Mouse (Mus musculus): ENCODE measurements at regions not wholly inside any gene's neighbourhood (a gene's known extent, or its start where the extent isn't known, plus 50 kb on each side); places are given as distances from the start of the nearest gene placed in this dataset.

DNA sequence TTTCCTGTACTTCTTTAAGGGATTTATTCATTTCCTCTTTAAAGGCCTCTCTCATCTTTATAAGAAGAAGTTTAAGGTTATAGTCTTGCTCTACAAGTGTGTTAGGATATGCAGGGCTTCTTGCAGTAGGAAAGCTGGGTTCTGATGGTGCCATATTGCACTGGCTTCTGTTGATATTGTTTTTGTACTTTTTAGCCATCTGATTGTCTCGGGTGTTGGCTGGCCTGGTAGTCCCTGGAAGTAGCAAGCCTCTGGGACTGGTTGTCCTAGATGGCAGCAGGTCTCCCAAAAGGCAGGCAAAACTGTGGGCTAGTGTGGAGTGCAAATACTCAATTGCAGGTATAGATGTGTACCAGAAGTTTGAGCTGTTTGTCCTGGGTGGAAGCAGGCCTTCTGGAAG, 147.1 kb downstream of the Ccdc71l start:
- Histone ChIP-seq H3K4me1 (ENCODE audit: control insufficient read depth, insufficient read depth, low read length) (no peaks in the 10 kb centered on the region), H3K4me2 (no peak overlapping the region), H3K27ac (ENCODE audit: low read depth, low read length) (no peak overlapping the region), H3K27me3 (ENCODE audit: control insufficient read depth, insufficient read depth, low read length) (no peaks in the 10 kb centered on the region), H3K9me3 (replicated peaks; ENCODE audit: control insufficient read depth, low read length) (no peaks in the 10 kb centered on the region), H3K36me3 (ENCODE audit: control insufficient read depth, insufficient read depth, low read length) (no peaks in the 10 kb centered on the region), H3K4me3 (ENCODE audit: low read depth, low read length) (no peak overlapping the region), H3K9ac (ENCODE audit: low read depth, low read length) (no peak overlapping the region)
- ATAC-seq (replicated peaks; ENCODE audit: insufficient number of reproducible peaks, low FRiP score, low TSS enrichment), result no peak
- 65% methylated on average over 1 of the region's 1 CpGs for WGBS (ENCODE audit: insufficient replicate concordance)

DNA sequence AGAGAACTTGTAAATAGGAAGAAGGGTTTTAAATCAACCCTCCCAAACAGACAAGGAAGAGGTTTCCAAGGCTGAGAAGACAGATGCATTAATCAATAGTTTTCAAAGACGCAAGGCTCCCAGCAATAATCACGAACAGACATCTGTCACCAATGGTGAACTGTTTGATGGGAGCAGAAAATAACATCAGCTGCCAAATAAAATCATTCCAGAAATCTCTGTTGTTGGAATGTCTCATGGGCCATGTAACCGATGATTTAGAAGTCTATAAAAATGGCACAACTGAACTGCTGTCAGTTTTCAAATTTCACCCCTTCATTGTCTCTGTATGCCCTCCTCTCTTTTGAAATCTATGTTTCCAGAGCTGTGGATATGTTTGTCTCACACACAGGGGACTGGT, 152.7 kb downstream of the Ccdc71l start:
- ATAC-seq (replicated peaks; ENCODE audit: insufficient number of reproducible peaks, low FRiP score, low TSS enrichment), result no peak
- Histone ChIP-seq H3K4me3 (ENCODE audit: low read depth, low read length) (no peak overlapping the region), H3K36me3 (ENCODE audit: control insufficient read depth, insufficient read depth, low read length) (no peaks in the 10 kb centered on the region), H3K9me3 (replicated peaks; ENCODE audit: control insufficient read depth, low read length) (no peaks in the 10 kb centered on the region), H3K9ac (ENCODE audit: low read depth, low read length) (no peak overlapping the region), H3K27ac (ENCODE audit: low read depth, low read length) (no peak overlapping the region), H3K27me3 (ENCODE audit: control insufficient read depth, insufficient read depth, low read length) (no peaks in the 10 kb centered on the region), H3K4me2 (no peak overlapping the region), H3K4me1 (ENCODE audit: control insufficient read depth, insufficient read depth, low read length) (no peaks in the 10 kb centered on the region)
- 85% methylated on average over 3 of the region's 3 CpGs for WGBS (ENCODE audit: insufficient replicate concordance)

DNA sequence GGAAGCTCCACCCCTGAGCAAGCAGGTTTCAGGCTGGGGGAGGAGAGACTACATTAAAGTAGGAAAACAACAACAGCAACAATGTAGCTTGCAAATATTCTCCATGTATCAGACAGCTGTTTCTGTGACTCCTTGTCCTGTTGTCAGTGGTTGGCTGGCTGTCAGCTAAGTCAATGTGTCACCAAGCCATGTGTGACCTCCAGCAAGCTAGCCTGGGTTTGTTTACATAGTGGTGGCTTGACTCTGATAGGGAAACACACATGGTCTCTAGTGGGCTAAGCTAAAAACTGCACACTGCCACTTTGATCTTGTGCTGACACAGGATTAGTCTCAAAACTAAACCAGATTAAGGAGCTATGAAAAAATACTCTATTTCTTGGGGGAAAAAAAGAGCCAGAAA, 155.1 kb downstream of the Ccdc71l start:
- Histone ChIP-seq H3K36me3 (ENCODE audit: control insufficient read depth, insufficient read depth, low read length) (no peaks in the 10 kb centered on the region), H3K27me3 (ENCODE audit: control insufficient read depth, insufficient read depth, low read length) (no peaks in the 10 kb centered on the region), H3K9me3 (replicated peaks; ENCODE audit: control insufficient read depth, low read length) (no peaks in the 10 kb centered on the region), H3K9ac (ENCODE audit: low read depth, low read length) (no peak overlapping the region), H3K4me1 (ENCODE audit: control insufficient read depth, insufficient read depth, low read length) (no peaks in the 10 kb centered on the region), H3K4me2 (no peak overlapping the region), H3K4me3 (ENCODE audit: low read depth, low read length) (no peak overlapping the region), H3K27ac (ENCODE audit: low read depth, low read length) (no peak overlapping the region)
- no peak for ATAC-seq (replicated peaks; ENCODE audit: insufficient number of reproducible peaks, low FRiP score, low TSS enrichment)

DNA sequence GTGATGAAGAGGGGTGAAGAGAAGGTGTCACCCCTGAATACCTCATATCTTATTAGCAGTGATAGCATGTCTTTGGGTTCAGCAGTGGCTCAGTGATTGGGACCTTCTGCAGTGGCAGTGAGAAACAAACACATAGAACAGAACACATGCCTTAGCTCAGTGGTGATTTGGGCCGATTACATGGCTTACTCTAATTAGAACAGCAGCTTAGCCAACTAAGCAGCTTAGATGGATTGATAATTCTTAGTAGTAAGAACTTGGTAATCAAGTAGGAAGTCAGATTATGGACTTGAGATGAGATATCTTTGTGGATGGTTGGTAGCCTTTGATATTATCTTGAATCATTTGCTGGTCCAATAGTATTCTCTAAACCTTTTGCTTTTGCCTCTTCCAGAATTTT, 167.0 kb downstream of the Ccdc71l start:
- peaks cover 3% of the 10 kb centered on the region; the same call in 1 of the 2 replicates for H3K9me3 ChIP-seq (replicated peaks; ENCODE audit: control insufficient read depth, low read length)
- H3K36me3 ChIP-seq (ENCODE audit: control insufficient read depth, insufficient read depth, low read length), result no peaks in the 10 kb centered on the region
- WGBS (ENCODE audit: insufficient replicate concordance), result 60% methylated on average over 1 of the region's 1 CpGs
- H3K4me3 ChIP-seq (ENCODE audit: low read depth, low read length), result no peak overlapping the region
- no peak for ATAC-seq (replicated peaks; ENCODE audit: insufficient number of reproducible peaks, low FRiP score, low TSS enrichment)
- no peak overlapping the region for H3K4me2 ChIP-seq
- no peaks in the 10 kb centered on the region for H3K4me1 ChIP-seq (ENCODE audit: control insufficient read depth, insufficient read depth, low read length)
- no peaks in the 10 kb centered on the region for H3K27me3 ChIP-seq (ENCODE audit: control insufficient read depth, insufficient read depth, low read length)
- no peak overlapping the region for H3K27ac ChIP-seq (ENCODE audit: low read depth, low read length)
- no peak overlapping the region for H3K9ac ChIP-seq (ENCODE audit: low read depth, low read length)

DNA sequence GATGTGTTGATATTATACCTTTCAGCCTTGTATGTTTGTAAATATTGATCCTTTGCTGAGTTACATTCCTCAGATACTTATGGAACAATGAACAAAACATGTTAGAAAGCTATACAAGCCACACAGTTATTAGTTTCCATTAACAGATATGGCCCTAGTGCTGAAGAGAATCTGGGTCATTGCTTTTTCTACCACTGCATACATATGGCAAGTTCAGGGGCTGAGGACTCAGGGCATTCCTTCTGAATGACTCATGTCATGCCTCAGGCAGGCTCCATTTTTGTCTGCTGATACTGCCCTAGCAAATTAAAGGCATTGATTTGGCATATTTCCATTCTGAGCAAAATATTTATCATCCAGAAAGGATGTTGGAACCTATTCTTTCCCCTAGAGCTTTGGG, 167.9 kb downstream of the Ccdc71l start:
- Histone ChIP-seq H3K9ac (ENCODE audit: low read depth, low read length) (no peak overlapping the region), H3K4me3 (ENCODE audit: low read depth, low read length) (no peak overlapping the region), H3K9me3 (replicated peaks; ENCODE audit: control insufficient read depth, low read length) (peaks cover 3% of the 10 kb centered on the region; the same call in 1 of the 2 replicates), H3K4me1 (ENCODE audit: control insufficient read depth, insufficient read depth, low read length) (no peaks in the 10 kb centered on the region), H3K27me3 (ENCODE audit: control insufficient read depth, insufficient read depth, low read length) (no peaks in the 10 kb centered on the region), H3K36me3 (ENCODE audit: control insufficient read depth, insufficient read depth, low read length) (no peaks in the 10 kb centered on the region), H3K27ac (ENCODE audit: low read depth, low read length) (no peak overlapping the region), H3K4me2 (no peak overlapping the region)
- ATAC-seq (replicated peaks; ENCODE audit: insufficient number of reproducible peaks, low FRiP score, low TSS enrichment), result no peak

DNA sequence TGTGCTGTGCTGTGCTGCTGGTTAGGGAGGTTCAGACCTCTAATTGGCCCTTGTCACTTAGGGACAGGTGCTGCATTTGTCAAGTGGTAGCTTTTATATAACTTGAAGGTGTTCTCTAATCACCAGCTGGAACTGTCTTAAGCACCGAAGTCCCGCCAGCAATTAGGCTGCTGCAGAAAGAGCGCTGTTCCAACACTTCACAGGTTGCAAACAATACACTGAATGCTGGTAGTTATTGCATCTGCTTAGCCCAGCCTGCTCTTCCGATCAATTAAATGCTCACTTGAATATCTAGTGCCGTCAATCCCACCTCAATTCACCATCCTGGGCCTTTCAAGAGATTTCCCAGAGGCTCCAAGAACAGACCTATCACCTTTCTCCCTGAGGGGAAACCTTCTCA, 175.3 kb downstream of the Ccdc71l start:
- Histone ChIP-seq H3K9ac (ENCODE audit: low read depth, low read length) (no peak overlapping the region), H3K36me3 (ENCODE audit: control insufficient read depth, insufficient read depth, low read length) (no peaks in the 10 kb centered on the region), H3K9me3 (replicated peaks; ENCODE audit: control insufficient read depth, low read length) (peaks cover 2% of the 10 kb centered on the region; the same call in 1 of the 2 replicates), H3K4me2 (no peak overlapping the region), H3K27me3 (ENCODE audit: control insufficient read depth, insufficient read depth, low read length) (no peaks in the 10 kb centered on the region), H3K4me3 (ENCODE audit: low read depth, low read length) (no peak overlapping the region), H3K27ac (ENCODE audit: low read depth, low read length) (no peak overlapping the region), H3K4me1 (ENCODE audit: control insufficient read depth, insufficient read depth, low read length) (no peaks in the 10 kb centered on the region)
- 80% methylated on average over 5 of the region's 5 CpGs for WGBS (ENCODE audit: insufficient replicate concordance)
- ATAC-seq (replicated peaks; ENCODE audit: insufficient number of reproducible peaks, low FRiP score, low TSS enrichment), result no peak

DNA sequence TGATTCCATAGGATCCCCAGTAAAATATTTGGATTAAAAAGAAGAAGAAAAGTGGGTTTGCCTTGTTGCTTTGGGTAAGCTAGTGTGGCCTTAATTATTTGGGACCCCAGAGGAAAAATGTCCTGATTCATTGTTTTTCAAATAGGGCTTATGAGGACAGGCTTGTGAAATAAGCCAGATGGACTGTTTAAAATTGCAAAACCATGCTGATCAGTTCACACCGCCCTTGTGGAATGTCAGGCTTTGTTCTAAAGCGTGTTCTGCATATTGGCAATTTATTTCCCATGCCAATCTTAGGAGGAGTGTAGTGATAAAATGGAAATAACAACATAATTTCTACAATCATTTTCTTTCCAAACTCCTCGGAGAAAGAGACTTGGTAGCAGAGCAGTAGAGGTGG, 189.3 kb downstream of the Ccdc71l start:
- no peak for ATAC-seq (replicated peaks; ENCODE audit: insufficient number of reproducible peaks, low FRiP score, low TSS enrichment)
- H3K4me1 ChIP-seq (ENCODE audit: control insufficient read depth, insufficient read depth, low read length), result no peaks in the 10 kb centered on the region
- H3K27me3 ChIP-seq (ENCODE audit: control insufficient read depth, insufficient read depth, low read length), result no peaks in the 10 kb centered on the region
- no peak overlapping the region for H3K4me2 ChIP-seq
- WGBS (ENCODE audit: insufficient replicate concordance), result 71% methylated on average over 3 of the region's 3 CpGs
- no peak overlapping the region for H3K9ac ChIP-seq (ENCODE audit: low read depth, low read length)
- no peak overlapping the region for H3K4me3 ChIP-seq (ENCODE audit: low read depth, low read length)
- no peaks in the 10 kb centered on the region for H3K9me3 ChIP-seq (replicated peaks; ENCODE audit: control insufficient read depth, low read length)
- H3K36me3 ChIP-seq (ENCODE audit: control insufficient read depth, insufficient read depth, low read length), result no peaks in the 10 kb centered on the region
- no peak overlapping the region for H3K27ac ChIP-seq (ENCODE audit: low read depth, low read length)

DNA sequence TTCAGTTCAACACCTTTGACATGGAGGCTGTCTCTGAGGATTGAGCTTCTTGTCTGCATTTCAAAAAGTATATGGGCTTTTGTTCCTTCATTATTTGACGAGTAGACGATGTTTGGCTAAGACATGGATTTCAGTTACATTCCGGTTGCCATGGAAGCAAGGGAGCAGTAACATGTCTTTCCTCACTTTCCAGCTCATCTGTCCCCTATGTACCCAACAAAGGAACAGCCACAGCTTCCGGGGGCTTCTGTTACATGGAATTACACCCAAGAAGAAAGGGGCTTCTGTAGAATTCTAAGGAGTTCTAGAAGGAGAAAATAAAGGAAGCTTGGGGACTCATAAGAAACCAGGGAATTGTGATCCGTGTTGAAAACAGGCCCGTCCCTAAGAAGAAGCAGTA, 202.8 kb downstream of the Ccdc71l start:
- no peak overlapping the region for H3K4me2 ChIP-seq
- no peaks in the 10 kb centered on the region for H3K27me3 ChIP-seq (ENCODE audit: control insufficient read depth, insufficient read depth, low read length)
- H3K9me3 ChIP-seq (replicated peaks; ENCODE audit: control insufficient read depth, low read length), result no peaks in the 10 kb centered on the region
- H3K4me1 ChIP-seq (ENCODE audit: control insufficient read depth, insufficient read depth, low read length), result no peaks in the 10 kb centered on the region
- ATAC-seq (replicated peaks; ENCODE audit: insufficient number of reproducible peaks, low FRiP score, low TSS enrichment), result no peak
- 78% methylated on average over 6 of the region's 6 CpGs for WGBS (ENCODE audit: insufficient replicate concordance)
- H3K9ac ChIP-seq (ENCODE audit: low read depth, low read length), result no peak overlapping the region
- H3K4me3 ChIP-seq (ENCODE audit: low read depth, low read length), result no peak overlapping the region
- H3K27ac ChIP-seq (ENCODE audit: low read depth, low read length), result no peak overlapping the region
- H3K36me3 ChIP-seq (ENCODE audit: control insufficient read depth, insufficient read depth, low read length), result no peaks in the 10 kb centered on the region

DNA sequence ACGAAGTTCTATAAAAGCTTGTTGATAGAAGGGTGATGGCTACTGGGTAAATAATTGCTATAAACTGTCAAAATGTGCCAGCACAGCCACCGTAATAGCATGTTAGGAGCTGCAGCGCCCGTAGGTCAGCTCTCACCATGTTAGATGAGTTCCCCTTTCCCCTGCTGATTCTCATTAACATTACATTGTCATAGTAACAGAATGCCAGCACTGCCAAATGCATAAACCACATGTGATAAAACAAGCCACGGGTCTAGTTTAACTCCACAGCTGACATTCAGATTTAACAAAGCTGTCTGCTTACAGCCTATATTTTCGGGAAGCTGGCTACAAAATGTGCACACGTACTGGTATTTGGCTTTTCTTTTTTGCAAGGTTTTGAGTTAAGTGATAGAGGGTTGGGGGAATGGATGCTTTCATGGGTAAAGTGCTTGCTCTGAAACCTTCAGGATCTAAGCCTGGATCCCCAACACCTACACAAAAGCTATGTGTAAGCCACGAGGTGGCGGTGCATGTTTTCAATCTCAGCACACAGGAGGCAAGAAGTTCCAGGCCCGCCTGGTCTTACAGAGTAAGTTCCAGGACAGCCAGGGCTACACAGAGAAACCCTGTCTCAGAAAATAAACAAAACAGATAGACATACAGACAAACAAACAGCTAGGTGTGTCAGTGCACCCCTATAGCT, 217.1 kb upstream of the Nampt start:
- no peak overlapping the region for H3K4me2 ChIP-seq
- no peak for ATAC-seq (replicated peaks; ENCODE audit: insufficient number of reproducible peaks, low FRiP score, low TSS enrichment)
- no peak overlapping the region for H3K27ac ChIP-seq (ENCODE audit: low read depth, low read length)
- H3K9me3 ChIP-seq (replicated peaks; ENCODE audit: control insufficient read depth, low read length), result no peaks in the 10 kb centered on the region
- 74% methylated on average over 10 of the region's 10 CpGs for WGBS (ENCODE audit: insufficient replicate concordance)
- no peaks in the 10 kb centered on the region for H3K4me1 ChIP-seq (ENCODE audit: control insufficient read depth, insufficient read depth, low read length)
- H3K4me3 ChIP-seq (ENCODE audit: low read depth, low read length), result no peak overlapping the region
- no peaks in the 10 kb centered on the region for H3K27me3 ChIP-seq (ENCODE audit: control insufficient read depth, insufficient read depth, low read length)
- H3K9ac ChIP-seq (ENCODE audit: low read depth, low read length), result no peak overlapping the region
- H3K36me3 ChIP-seq (ENCODE audit: control insufficient read depth, insufficient read depth, low read length), result no peaks in the 10 kb centered on the region
